Mouse (Mus musculus): ENCODE data around the gene Rasl10b. TPM values are rescaled to one million over a fixed set of nuclear protein-coding genes. Genes with fewer than 3 reads are reported as not detected.

The Rasl10b gene
- polyA plus RNA-seq, 1 experiment from 2014 or later = 0.12 TPM

GRCm38 (mm10) chr11:83406391-83406790, 2.5 kb upstream of the Rasl10b start:
- no peak overlapping the region for H3K4me3 ChIP-seq (replicated peaks)
- WGBS (ENCODE audit: insufficient replicate concordance) = 53% methylated on average over 3 of the region's 3 CpGs
- no peak overlapping the region for H3K9ac ChIP-seq
- ATAC-seq (ENCODE audit: insufficient read depth) = no peak
- no peaks in the 10 kb centered on the region for H3K9me3 ChIP-seq (replicated peaks)
- H3K4me2 ChIP-seq = no peak overlapping the region
- H3K27me3 ChIP-seq = peaks cover 42% of the 10 kb centered on the region
- H3K36me3 ChIP-seq (replicated peaks) = peaks cover 18% of the 10 kb centered on the region
- no peaks in the 10 kb centered on the region; the same call in 1 of the 2 replicates for H3K4me1 ChIP-seq (replicated peaks)
- H3K27ac ChIP-seq (replicated peaks) = no peak overlapping the region

GRCm38 (mm10) chr11:83408242-83408641, 695 bp upstream of the Rasl10b start:
- 25% methylated on average over 8 of the region's 8 CpGs for WGBS (ENCODE audit: insufficient replicate concordance)
- ATAC-seq (ENCODE audit: insufficient read depth) = no peak
- Histone ChIP-seq H3K27me3 (peaks cover 58% of the 10 kb centered on the region), H3K9ac (no peak overlapping the region), H3K27ac (replicated peaks) (no peak overlapping the region), H3K36me3 (replicated peaks) (peaks cover 6% of the 10 kb centered on the region), H3K4me3 (replicated peaks) (no peak overlapping the region), H3K4me1 (replicated peaks) (no peaks in the 10 kb centered on the region; the same call in 1 of the 2 replicates), H3K4me2 (no peak overlapping the region), H3K9me3 (replicated peaks) (no peaks in the 10 kb centered on the region)

GRCm38 (mm10) chr11:83409792-83410291, 905 bp downstream of the Rasl10b start:
- H3K27ac ChIP-seq (replicated peaks) = no peak overlapping the region
- H3K4me2 ChIP-seq = peak overlapping the region; percentile 68
- peaks cover 58% of the 10 kb centered on the region for H3K27me3 ChIP-seq
- peak overlapping the region; percentile 15; the same call in 1 of the 2 replicates for H3K9ac ChIP-seq
- H3K36me3 ChIP-seq (replicated peaks) = no peaks in the 10 kb centered on the region
- ATAC-seq (ENCODE audit: insufficient read depth) = no peak
- WGBS (ENCODE audit: insufficient replicate concordance) = 3% methylated on average over 36 of the region's 40 CpGs
- no peaks in the 10 kb centered on the region for H3K9me3 ChIP-seq (replicated peaks)
- H3K4me1 ChIP-seq (replicated peaks) = no peaks in the 10 kb centered on the region; the same call in 1 of the 2 replicates
- peak overlapping the region; percentile 58 for H3K4me3 ChIP-seq (replicated peaks)

- H3K9me3 ChIP-seq (replicated peaks) = no peaks in the 10 kb centered on the region
- no peak for ATAC-seq (ENCODE audit: insufficient read depth)
- H3K27ac ChIP-seq (replicated peaks) = no peak overlapping the region
- WGBS (ENCODE audit: insufficient replicate concordance) = 59% methylated on average over 6 of the region's 6 CpGs
- H3K27me3 ChIP-seq = peaks cover 58% of the 10 kb centered on the region
- H3K4me3 ChIP-seq (replicated peaks) = no peak overlapping the region
- no peak overlapping the region for H3K9ac ChIP-seq
- no peak overlapping the region for H3K4me2 ChIP-seq
- H3K4me1 ChIP-seq (replicated peaks) = no peaks in the 10 kb centered on the region; the same call in 1 of the 2 replicates
- no peaks in the 10 kb centered on the region for H3K36me3 ChIP-seq (replicated peaks)
Measured at GRCm38 (mm10) chr11:83410510-83410909, 1.6 kb downstream of the Rasl10b start.

DNA sequence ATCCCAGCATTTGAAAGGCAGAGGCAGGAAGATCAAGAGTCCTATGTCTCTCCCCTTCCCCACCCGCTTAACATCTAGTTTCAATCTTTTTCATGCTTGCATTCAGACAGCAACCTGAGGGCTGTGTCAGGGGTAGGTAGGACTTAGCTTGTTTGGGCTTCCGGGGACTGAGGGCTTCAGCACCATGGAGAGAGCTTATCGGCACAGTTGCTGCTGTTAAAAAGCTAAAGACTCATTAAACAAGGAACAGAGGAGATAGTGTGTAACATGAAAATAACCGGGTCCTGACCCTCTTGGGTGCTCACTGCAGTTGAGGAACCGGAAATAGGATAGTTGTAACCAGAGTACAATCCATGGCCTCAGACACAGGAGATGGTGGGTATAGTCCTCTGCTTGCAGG, 8.1 kb downstream of the Rasl10b start:
- Histone ChIP-seq H3K9ac (no peak overlapping the region), H3K4me1 (replicated peaks) (0 out of 2 replicates have a peak, but pooled peaks cover 5% of the 10 kb centered on the region), H3K27me3 (peaks cover 64% of the 10 kb centered on the region), H3K36me3 (replicated peaks) (no peaks in the 10 kb centered on the region), H3K4me2 (no peak overlapping the region), H3K27ac (replicated peaks) (no peak overlapping the region), H3K9me3 (replicated peaks) (no peaks in the 10 kb centered on the region), H3K4me3 (replicated peaks) (no peak overlapping the region)
- WGBS (ENCODE audit: insufficient replicate concordance) = 4% methylated on average over 5 of the region's 5 CpGs
- ATAC-seq (ENCODE audit: insufficient read depth) = no peak

GRCm38 (mm10) chr11:83417708-83418107, 8.8 kb downstream of the Rasl10b start:
- ATAC-seq (ENCODE audit: insufficient read depth) = no peak
- no peak overlapping the region for H3K27ac ChIP-seq (replicated peaks)
- peaks cover 59% of the 10 kb centered on the region for H3K27me3 ChIP-seq
- no peak overlapping the region for H3K4me3 ChIP-seq (replicated peaks)
- no peaks in the 10 kb centered on the region for H3K36me3 ChIP-seq (replicated peaks)
- WGBS (ENCODE audit: insufficient replicate concordance) = 62% methylated on average over 7 of the region's 7 CpGs
- H3K9me3 ChIP-seq (replicated peaks) = no peaks in the 10 kb centered on the region
- H3K9ac ChIP-seq = no peak overlapping the region
- H3K4me2 ChIP-seq = no peak overlapping the region
- 0 out of 2 replicates have a peak, but pooled peaks cover 5% of the 10 kb centered on the region for H3K4me1 ChIP-seq (replicated peaks)

DNA sequence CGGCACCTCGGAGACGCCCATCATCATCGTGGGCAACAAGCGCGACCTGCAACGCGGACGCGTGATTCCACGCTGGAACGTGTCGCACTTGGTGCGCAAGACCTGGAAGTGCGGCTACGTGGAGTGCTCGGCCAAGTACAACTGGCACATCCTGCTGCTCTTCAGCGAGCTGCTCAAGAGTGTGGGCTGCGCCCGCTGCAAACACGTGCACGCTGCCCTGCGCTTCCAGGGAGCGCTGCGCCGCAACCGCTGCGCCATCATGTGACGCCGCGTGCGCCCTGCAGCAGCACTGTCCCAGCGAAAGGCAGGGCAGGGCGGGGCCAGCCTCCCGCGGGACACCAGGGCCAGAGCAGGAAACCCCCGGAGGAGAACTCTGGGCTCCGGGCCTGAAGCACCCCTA, 9.6 kb downstream of the Rasl10b start:
- H3K4me1 ChIP-seq (replicated peaks) = 0 out of 2 replicates have a peak, but pooled peaks cover 5% of the 10 kb centered on the region
- no peak overlapping the region for H3K4me2 ChIP-seq
- no peaks in the 10 kb centered on the region for H3K36me3 ChIP-seq (replicated peaks)
- no peak overlapping the region for H3K27ac ChIP-seq (replicated peaks)
- no peak overlapping the region for H3K9ac ChIP-seq
- whole genome bisulfite sequencing (ENCODE audit: insufficient replicate concordance) = 7% methylated on average over 38 of the region's 38 CpGs
- ATAC-seq (ENCODE audit: insufficient read depth) = no peak
- no peak overlapping the region for H3K4me3 ChIP-seq (replicated peaks)
- no peaks in the 10 kb centered on the region for H3K9me3 ChIP-seq (replicated peaks)
- H3K27me3 ChIP-seq = peaks cover 56% of the 10 kb centered on the region

DNA sequence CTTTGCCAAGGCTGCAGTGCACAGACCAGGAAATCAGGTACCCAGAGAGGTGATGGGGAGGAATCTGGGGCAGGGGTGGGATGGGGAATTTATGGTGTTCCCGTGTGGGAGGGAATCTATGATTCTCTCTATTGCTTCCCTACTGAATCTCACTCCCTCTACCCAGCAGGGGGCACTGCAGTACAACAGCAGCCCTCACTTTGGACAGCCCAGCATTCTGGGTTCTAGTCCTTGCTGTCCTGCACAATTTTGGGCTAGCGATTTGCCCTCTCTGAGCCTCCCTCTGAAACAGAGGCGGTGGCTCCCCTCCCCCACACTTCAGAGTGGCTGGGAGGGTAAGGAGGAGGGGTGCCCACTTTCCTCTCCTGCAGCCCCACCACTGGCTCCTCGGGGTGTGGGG, 11.4 kb downstream of the Rasl10b start:
- ATAC-seq (ENCODE audit: insufficient read depth) = no peak
- H3K4me2 ChIP-seq = no peak overlapping the region
- H3K27ac ChIP-seq (replicated peaks) = no peak overlapping the region
- WGBS (ENCODE audit: insufficient replicate concordance) = 28% methylated on average over 4 of the region's 4 CpGs
- H3K4me1 ChIP-seq (replicated peaks) = 0 out of 2 replicates have a peak, but pooled peaks cover 5% of the 10 kb centered on the region
- H3K27me3 ChIP-seq = peaks cover 60% of the 10 kb centered on the region
- no peak overlapping the region for H3K4me3 ChIP-seq (replicated peaks)
- no peaks in the 10 kb centered on the region for H3K9me3 ChIP-seq (replicated peaks)
- no peaks in the 10 kb centered on the region for H3K36me3 ChIP-seq (replicated peaks)
- no peak overlapping the region for H3K9ac ChIP-seq

DNA sequence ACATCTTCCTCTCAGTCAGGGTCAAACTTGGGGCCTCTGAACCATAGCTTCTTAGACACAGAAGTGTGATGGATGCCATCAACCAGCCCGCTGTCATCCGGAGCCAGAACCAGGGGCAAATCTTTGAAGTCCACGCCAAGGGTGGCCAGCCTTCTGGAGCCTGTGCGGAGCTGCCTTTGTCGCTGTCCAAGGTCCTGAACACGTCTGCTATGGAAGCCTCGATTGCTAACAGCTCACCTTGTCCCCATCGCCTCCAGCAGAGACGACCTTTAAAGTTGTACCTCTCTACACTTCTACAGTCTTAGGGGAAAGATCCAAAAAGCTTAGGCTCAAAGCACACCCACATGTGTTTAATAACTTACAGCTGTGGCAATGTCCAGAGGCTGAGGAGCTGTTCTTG, 12.4 kb downstream of the Rasl10b start:
- Histone ChIP-seq H3K9ac (no peak overlapping the region), H3K4me1 (replicated peaks) (0 out of 2 replicates have a peak, but pooled peaks cover 5% of the 10 kb centered on the region), H3K27me3 (peaks cover 70% of the 10 kb centered on the region), H3K36me3 (replicated peaks) (no peaks in the 10 kb centered on the region), H3K27ac (replicated peaks) (no peak overlapping the region), H3K4me3 (replicated peaks) (no peak overlapping the region), H3K9me3 (replicated peaks) (no peaks in the 10 kb centered on the region), H3K4me2 (no peak overlapping the region)
- 3% methylated on average over 9 of the region's 9 CpGs for WGBS (ENCODE audit: insufficient replicate concordance)
- no peak for ATAC-seq (ENCODE audit: insufficient read depth)

- ATAC-seq (ENCODE audit: insufficient read depth) = no peak
- H3K4me1 ChIP-seq (replicated peaks) = peaks cover 6% of the 10 kb centered on the region
- peaks cover 71% of the 10 kb centered on the region for H3K27me3 ChIP-seq
- H3K9ac ChIP-seq = no peak overlapping the region
- 6% methylated on average over 8 of the region's 8 CpGs for WGBS (ENCODE audit: insufficient replicate concordance)
- H3K27ac ChIP-seq (replicated peaks) = no peak overlapping the region
- H3K4me3 ChIP-seq (replicated peaks) = no peak overlapping the region
- H3K36me3 ChIP-seq (replicated peaks) = no peaks in the 10 kb centered on the region
- no peak overlapping the region for H3K4me2 ChIP-seq
- H3K9me3 ChIP-seq (replicated peaks) = no peaks in the 10 kb centered on the region
Measured at GRCm38 (mm10) chr11:83424681-83425080, 15.7 kb downstream of the Rasl10b start.

DNA sequence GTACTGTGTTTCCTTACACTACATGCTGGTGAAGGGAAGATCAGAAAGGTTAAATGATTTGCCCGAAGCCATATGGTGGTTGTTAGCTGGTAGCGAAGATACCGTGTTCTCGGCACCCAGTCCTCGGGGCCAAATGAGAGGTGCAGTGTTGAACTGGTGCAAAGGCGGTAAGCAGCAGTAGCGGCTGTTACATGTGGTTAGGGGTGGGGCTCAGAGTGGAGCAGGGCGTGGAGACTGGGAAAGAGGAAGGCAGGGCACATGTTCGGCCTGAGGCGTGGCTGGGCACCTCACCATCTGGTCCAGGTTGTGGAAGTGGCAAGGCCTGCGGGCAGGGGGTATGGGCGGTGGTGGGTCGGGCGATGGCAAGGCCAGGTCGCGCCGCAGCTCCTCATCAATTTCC, 18.0 kb downstream of the Rasl10b start:
- Histone ChIP-seq H3K36me3 (replicated peaks) (no peaks in the 10 kb centered on the region), H3K27ac (replicated peaks) (no peak overlapping the region), H3K27me3 (peaks cover 59% of the 10 kb centered on the region), H3K4me3 (replicated peaks) (no peak overlapping the region), H3K4me2 (peak overlapping the region; percentile 48), H3K9ac (no peak overlapping the region), H3K4me1 (replicated peaks) (peaks cover 6% of the 10 kb centered on the region), H3K9me3 (replicated peaks) (no peaks in the 10 kb centered on the region)
- WGBS (ENCODE audit: insufficient replicate concordance) = 13% methylated on average over 16 of the region's 17 CpGs
- ATAC-seq (ENCODE audit: insufficient read depth) = no peak

DNA sequence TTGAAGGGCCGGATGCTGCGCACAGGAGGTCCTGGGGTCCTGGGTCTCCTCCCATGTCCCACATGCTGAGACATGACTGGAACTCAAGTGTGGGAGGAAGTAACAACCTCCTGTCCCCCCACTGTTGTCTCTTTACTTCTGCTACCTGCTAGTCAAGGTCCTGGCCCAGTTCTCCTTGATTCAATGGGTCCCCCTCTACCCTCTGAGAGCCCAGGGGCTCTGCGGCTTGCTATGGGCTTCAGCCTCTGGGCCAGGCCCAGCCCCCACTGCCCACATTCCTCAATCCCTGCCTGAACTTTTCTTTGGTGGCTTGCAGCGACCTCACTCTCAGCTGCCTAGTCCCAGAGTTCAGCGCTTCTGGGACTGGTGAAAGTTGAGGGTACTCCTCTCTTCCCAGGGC, 20.4 kb downstream of the Rasl10b start, which contains the start of gene Gas2l2:
Gene Gas2l2 (minus strand): TSS at position 101 of the 400 bp plus-strand sequence.
- Histone ChIP-seq H3K27ac (replicated peaks) (no peak within 1 kb of the TSS), H3K27me3 (peaks cover 61% of the 10 kb centered on the region), H3K36me3 (replicated peaks) (no peaks in the 10 kb centered on the region), H3K9me3 (replicated peaks) (no peaks in the 10 kb centered on the region), H3K9ac (no peak within 1 kb of the TSS), H3K4me1 (replicated peaks) (peaks cover 6% of the 10 kb centered on the region), H3K4me3 (replicated peaks) (no peak within 1 kb of the TSS), H3K4me2 (no peak within 1 kb of the TSS)
- WGBS (ENCODE audit: insufficient replicate concordance) = 56% methylated on average over 5 of the region's 5 CpGs
- no peak for ATAC-seq (ENCODE audit: insufficient read depth)
